13 mouse cellular contexts compared by ENCODE assay signal in genomic region chr16:44018372-44018771, GRCm38 (mm10). TPM values are rescaled to one million over a fixed set of nuclear protein-coding genes. Genes with fewer than 3 reads are reported as not detected.
A peak's percentile ranks its signal among the peaks of the same experiment; 100 is the strongest.
DNase-seq lines count a peak whose midpoint lies in the region; ATAC-seq and TF ChIP-seq lines count a peak whose summit lies in the region.
"Had no signal": no experiment of that assay in that cellular context is flagged by ENCODE, and none has a peak within 500 bp of the region (broad histone marks: within the 10 kb centered on the region; RNA-seq: fewer than 3 reads in every experiment).

No protein-coding gene starts in this region.

- no peak overlapping the region for H3K4me3 ChIP-seq in lung, postnatal 0 days (ENCODE audit: low read depth, low read length)
- no peak overlapping the region for H3K4me3 ChIP-seq in kidney, embryonic 15.5 days (replicated peaks)
- H3K4me3 ChIP-seq: midbrain, embryonic 13.5 days had no signal

- WGBS in lung, postnatal 0 days: 18% methylated on average over 7 of the region's 7 CpGs
- WGBS in kidney, embryonic 15.5 days: 46% methylated on average over 7 of the region's 7 CpGs

- no peak overlapping the region for H3K27ac ChIP-seq in lung, postnatal 0 days (ENCODE audit: low read length)
- no peak overlapping the region for H3K27ac ChIP-seq in kidney, embryonic 15.5 days
- H3K27ac ChIP-seq: midbrain, embryonic 13.5 days had no signal

- H3K4me2 ChIP-seq in lung, postnatal 0 days (replicated peaks; ENCODE audit: low read depth, low read length): peak overlapping the region; percentile 5; the same call in 1 of the 2 replicates
- H3K4me2 ChIP-seq in kidney, embryonic 15.5 days: no peak overlapping the region
- H3K4me2 ChIP-seq: midbrain, embryonic 13.5 days had no signal

- TF ChIP-seq EP300 in lung, postnatal 0 days (IDR thresholded peaks at IDR 0.05): no peak

- ATAC-seq in CD4-positive, CD25-positive, alpha-beta regulatory T cell, adult 4 months: no peak
- peak; percentile 37 to 78 for ATAC-seq in hematopoietic stem cell, adult 5-6 weeks (replicated peaks in 1 of 2; ENCODE audit: insufficient read depth in 1 of 2, low FRiP score in 2 of 2, low TSS enrichment in 1 of 2, low read depth in 1 of 2, poor library complexity in 2 of 2, severe bottlenecking in 2 of 2)
- peak; percentile 56 for ATAC-seq in lung, postnatal 0 days
- no peak for ATAC-seq in kidney, embryonic 15.5 days (replicated peaks; ENCODE audit: low FRiP score)
- no peak for ATAC-seq in frontal cortex, adult (ENCODE audit: low TSS enrichment)
- ATAC-seq: midbrain, embryonic 13.5 days; Patski had no signal

- H3K36me3 ChIP-seq in lung, postnatal 0 days (ENCODE audit: insufficient read depth, low read length): no peaks in the 10 kb centered on the region
- H3K36me3 ChIP-seq in kidney, embryonic 15.5 days: no peaks in the 10 kb centered on the region
- H3K36me3 ChIP-seq: midbrain, embryonic 13.5 days had no signal

- no peaks in the 10 kb centered on the region for H3K9me3 ChIP-seq in lung, postnatal 0 days (ENCODE audit: low read length)
- no peaks in the 10 kb centered on the region for H3K9me3 ChIP-seq in kidney, embryonic 15.5 days (replicated peaks)
- H3K9me3 ChIP-seq: midbrain, embryonic 13.5 days had no signal

- no peak for TF ChIP-seq CTCF in lung, postnatal 0 days (IDR thresholded peaks at IDR 0.05)

- no peaks in the 10 kb centered on the region for H3K27me3 ChIP-seq in lung, postnatal 0 days (replicated peaks; ENCODE audit: insufficient read depth, low read length)
- no peaks in the 10 kb centered on the region for H3K27me3 ChIP-seq in kidney, embryonic 15.5 days
- H3K27me3 ChIP-seq: midbrain, embryonic 13.5 days had no signal

- no peak overlapping the region for H3K9ac ChIP-seq in lung, postnatal 0 days (replicated peaks; ENCODE audit: low read depth)
- no peak overlapping the region for H3K9ac ChIP-seq in kidney, embryonic 15.5 days
- H3K9ac ChIP-seq: midbrain, embryonic 13.5 days had no signal

- 0 out of 2 replicates have a peak, but pooled peaks cover 8% of the 10 kb centered on the region for H3K4me1 ChIP-seq in lung, postnatal 0 days (ENCODE audit: insufficient read depth, low read depth, low read length)
- H3K4me1 ChIP-seq in kidney, embryonic 15.5 days: no peaks in the 10 kb centered on the region
- H3K4me1 ChIP-seq: midbrain, embryonic 13.5 days had no signal

- DNase-seq in CD4-positive, CD25-positive, alpha-beta regulatory T cell, adult 2 months (ENCODE audit: low read depth, low spot score): peak; percentile 17
- peak; percentile 88 for DNase-seq in 416B (ENCODE audit: low read depth)
- DNase-seq in lung, postnatal 0 days (ENCODE audit: low spot score): peak; percentile 23
- no peak for DNase-seq in kidney, adult 11 months
- DNase-seq: adrenal gland, postnatal 36 days; gastrocnemius, postnatal 25 days; kidney, postnatal 10 days had no signal

RNA-seq across cellular contexts. Expression of gene Zdhhc23, which starts 38.8 kb away (rescaled TPM):
- polyA plus RNA-seq in CD4-positive, CD25-positive, alpha-beta regulatory T cell, adult 4 months (2017; shearing (Covaris generic)): 1 to 10 TPM; 2.5 to 3.3 TPM
- total RNA-seq in hematopoietic stem cell, adult 5-6 weeks (2017): 2.1 and 7.3 TPM in 2 replicates
- 1.1 and 1.5 TPM in 2 replicates for polyA plus RNA-seq in lung, postnatal 0 days (2015; fragmentation: Nextera tagmentation; extraction: Ambion mirVana)
- polyA plus RNA-seq in kidney, embryonic 15.5 days (2015; fragmentation: Nextera tagmentation; extraction: Ambion mirVana): 1.7 and 1.9 TPM in 2 replicates

RNA-seq across cellular contexts. Expression of gene Gramd1c, which starts 44.8 kb away (rescaled TPM):
- polyA plus RNA-seq in CD4-positive, CD25-positive, alpha-beta regulatory T cell, adult 4 months (2017; shearing (Covaris generic)): 1 to 10 TPM; 4.7 to 6.0 TPM
- 6.2 and 11.8 TPM in 2 replicates for total RNA-seq in hematopoietic stem cell, adult 5-6 weeks (2017)
- 4.1 TPM in 2 replicates for polyA plus RNA-seq in lung, postnatal 0 days (2015; fragmentation: Nextera tagmentation; extraction: Ambion mirVana)
- 6.6 and 7.9 TPM in 2 replicates for polyA plus RNA-seq in kidney, embryonic 15.5 days (2015; fragmentation: Nextera tagmentation; extraction: Ambion mirVana)

Comparison
In these comparisons a context has a peak if more than half of its experiments do, and no peak if none do; other contexts are left out.
1. ATAC-seq: peak in hematopoietic stem cell, adult 5-6 weeks (2 of 2) and lung, postnatal 0 days (single experiment); none in CD4-positive, CD25-positive, alpha-beta regulatory T cell, adult 4 months (single experiment), kidney, embryonic 15.5 days (single experiment) and frontal cortex, adult (single experiment).